Mouse (Mus musculus): ENCODE measurements at regions not wholly inside any gene's neighbourhood (a gene's known extent, or its start where the extent isn't known, plus 50 kb on each side); places are given as distances from the start of the nearest gene placed in this dataset.

DNA sequence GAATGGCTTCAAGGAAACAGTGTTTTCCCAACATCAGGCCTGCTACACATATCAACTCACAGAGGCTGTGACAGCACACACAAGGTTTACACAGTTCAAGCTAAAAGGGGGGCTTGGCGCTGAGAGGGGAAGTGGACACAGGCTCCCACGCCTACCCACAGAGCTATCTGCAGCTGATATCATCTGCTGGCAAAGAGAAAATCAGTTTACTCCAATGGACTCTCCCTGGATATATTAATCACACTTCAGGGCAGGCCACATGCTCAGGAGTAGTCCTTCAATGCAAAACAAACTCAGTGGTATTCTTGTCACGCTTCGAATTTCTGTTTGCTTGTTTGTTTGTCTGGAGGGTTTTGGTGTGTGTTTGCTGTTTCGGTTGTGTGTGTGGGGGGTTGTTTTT, 67.3 kb upstream of the Ssr3 start:
- TF ChIP-seq CTCF (conservative IDR thresholded peaks at IDR 0.05; ENCODE audit: low read length), result no peak
- no peak for TF ChIP-seq NANOG (IDR thresholded peaks at IDR 0.05; ENCODE audit: borderline replicate concordance, low read length)
- no peak for TF ChIP-seq POU5F1 (IDR thresholded peaks at IDR 0.05; ENCODE audit: borderline replicate concordance, low read length)
- Histone ChIP-seq H3K4me3 (replicated peaks; ENCODE audit: low read length) (no peak overlapping the region), H3K4me1 (replicated peaks; ENCODE audit: low read depth, low read length) (peaks cover 12% of the 10 kb centered on the region), H3K36me3 (ENCODE audit: insufficient read depth, low read length) (no peaks in the 10 kb centered on the region), H3K9me3 (ENCODE audit: low read length) (0 out of 2 replicates have a peak, but pooled peaks cover 5% of the 10 kb centered on the region), H3K27me3 (ENCODE audit: insufficient read depth, low read length) (no peaks in the 10 kb centered on the region; the same call in 1 of the 2 replicates)

DNA sequence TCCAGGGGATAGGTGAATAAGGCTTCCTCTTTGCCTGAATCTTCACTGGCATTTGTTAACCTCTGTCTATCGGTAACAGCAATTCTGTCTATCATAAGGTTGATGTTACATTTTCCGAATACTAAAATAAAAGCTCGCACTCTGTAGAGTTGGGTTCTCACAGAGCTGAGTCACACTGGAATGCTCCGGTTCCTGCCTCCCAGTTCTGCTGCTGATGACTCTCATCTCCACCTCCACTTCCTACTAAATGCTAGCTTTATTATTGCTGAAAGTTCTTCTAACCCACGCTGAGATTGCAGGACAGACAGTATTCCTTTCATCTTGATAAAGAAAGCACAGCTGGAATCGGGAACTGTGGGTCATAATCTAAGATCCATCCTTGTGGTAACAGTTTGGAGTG, 65.5 kb upstream of the Ssr3 start:
- H3K9me3 ChIP-seq (ENCODE audit: low read length), result 0 out of 2 replicates have a peak, but pooled peaks cover 5% of the 10 kb centered on the region
- H3K36me3 ChIP-seq (ENCODE audit: insufficient read depth, low read length), result no peaks in the 10 kb centered on the region
- no peaks in the 10 kb centered on the region; the same call in 1 of the 2 replicates for H3K27me3 ChIP-seq (ENCODE audit: insufficient read depth, low read length)
- TF ChIP-seq CTCF (conservative IDR thresholded peaks at IDR 0.05; ENCODE audit: low read length), result no peak
- TF ChIP-seq NANOG (IDR thresholded peaks at IDR 0.05; ENCODE audit: borderline replicate concordance, low read length), result no peak
- TF ChIP-seq POU5F1 (IDR thresholded peaks at IDR 0.05; ENCODE audit: borderline replicate concordance, low read length), result no peak
- H3K4me3 ChIP-seq (replicated peaks; ENCODE audit: low read length), result no peak overlapping the region
- peaks cover 18% of the 10 kb centered on the region for H3K4me1 ChIP-seq (replicated peaks; ENCODE audit: low read depth, low read length)

DNA sequence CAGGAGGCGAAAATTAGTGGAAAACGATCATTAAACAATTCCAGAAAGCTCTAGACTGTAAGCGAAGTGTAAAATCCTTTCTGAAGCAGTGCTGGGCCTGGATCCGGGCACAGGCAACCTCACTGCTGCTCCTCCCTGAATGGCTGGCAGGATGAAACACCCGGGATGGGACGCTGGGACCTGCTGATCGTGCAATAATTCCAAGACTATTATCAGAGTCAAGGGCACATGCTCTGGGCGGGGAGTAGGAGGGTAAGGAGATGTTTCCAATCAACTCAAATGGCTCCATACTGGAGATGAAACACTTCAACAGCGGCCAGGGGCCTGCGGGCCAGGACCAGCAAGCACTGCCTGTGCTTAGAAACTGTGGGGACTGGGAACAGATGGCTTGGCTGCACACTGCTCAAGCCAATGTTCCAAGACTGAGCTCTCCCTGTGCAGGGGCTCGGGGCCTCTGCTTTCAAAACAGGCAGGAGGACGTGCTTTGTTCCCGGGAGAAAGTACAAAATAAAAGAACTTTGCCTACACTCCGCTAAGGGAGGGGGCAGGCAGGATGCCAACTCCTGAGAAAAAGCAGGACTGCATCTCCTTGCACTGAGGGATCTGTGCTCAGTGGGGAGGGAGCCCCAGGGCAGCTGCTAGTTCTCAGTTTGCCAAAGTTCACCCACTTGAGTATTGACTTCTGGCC, 63.3 kb upstream of the Ssr3 start:
- Histone ChIP-seq H3K36me3 (ENCODE audit: insufficient read depth, low read length) (no peaks in the 10 kb centered on the region), H3K4me1 (replicated peaks; ENCODE audit: low read depth, low read length) (peaks cover 21% of the 10 kb centered on the region), H3K9me3 (ENCODE audit: low read length) (0 out of 2 replicates have a peak, but pooled peaks cover 5% of the 10 kb centered on the region), H3K27me3 (ENCODE audit: insufficient read depth, low read length) (no peaks in the 10 kb centered on the region; the same call in 1 of the 2 replicates), H3K4me3 (replicated peaks; ENCODE audit: low read length) (peak overlapping the region; percentile 74)
- TF ChIP-seq NANOG (IDR thresholded peaks at IDR 0.05; ENCODE audit: borderline replicate concordance, low read length), result no peak
- no peak for TF ChIP-seq CTCF (conservative IDR thresholded peaks at IDR 0.05; ENCODE audit: low read length)
- TF ChIP-seq POU5F1 (IDR thresholded peaks at IDR 0.05; ENCODE audit: borderline replicate concordance, low read length), result no peak

DNA sequence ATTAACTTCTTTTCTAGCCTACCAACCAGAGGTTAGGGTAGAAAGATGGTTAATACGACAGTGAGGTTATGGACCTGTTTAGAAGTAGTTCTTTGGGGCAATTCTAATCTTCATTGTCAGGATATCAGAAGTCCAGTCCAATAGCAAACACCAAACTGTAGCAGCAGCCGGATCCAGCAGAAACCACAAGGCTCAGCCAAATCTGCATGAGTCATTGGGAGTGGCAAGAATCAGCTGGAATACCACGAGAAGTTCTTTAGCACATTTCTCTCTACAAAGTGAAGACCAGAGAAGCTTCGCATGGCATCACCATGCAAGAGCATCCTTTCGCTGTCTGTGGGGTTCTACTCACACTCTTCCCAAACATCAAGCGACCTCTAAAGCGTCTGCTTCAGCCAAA, 61.9 kb upstream of the Ssr3 start:
- H3K4me3 ChIP-seq (replicated peaks; ENCODE audit: low read length), result no peak overlapping the region
- H3K36me3 ChIP-seq (ENCODE audit: insufficient read depth, low read length), result no peaks in the 10 kb centered on the region
- 0 out of 2 replicates have a peak, but pooled peaks cover 3% of the 10 kb centered on the region for H3K9me3 ChIP-seq (ENCODE audit: low read length)
- TF ChIP-seq NANOG (IDR thresholded peaks at IDR 0.05; ENCODE audit: borderline replicate concordance, low read length) (no peak), POU5F1 (IDR thresholded peaks at IDR 0.05; ENCODE audit: borderline replicate concordance, low read length) (no peak), CTCF (conservative IDR thresholded peaks at IDR 0.05; ENCODE audit: low read length) (no peak)
- H3K4me1 ChIP-seq (replicated peaks; ENCODE audit: low read depth, low read length), result peaks cover 21% of the 10 kb centered on the region
- no peaks in the 10 kb centered on the region for H3K27me3 ChIP-seq (ENCODE audit: insufficient read depth, low read length)

DNA sequence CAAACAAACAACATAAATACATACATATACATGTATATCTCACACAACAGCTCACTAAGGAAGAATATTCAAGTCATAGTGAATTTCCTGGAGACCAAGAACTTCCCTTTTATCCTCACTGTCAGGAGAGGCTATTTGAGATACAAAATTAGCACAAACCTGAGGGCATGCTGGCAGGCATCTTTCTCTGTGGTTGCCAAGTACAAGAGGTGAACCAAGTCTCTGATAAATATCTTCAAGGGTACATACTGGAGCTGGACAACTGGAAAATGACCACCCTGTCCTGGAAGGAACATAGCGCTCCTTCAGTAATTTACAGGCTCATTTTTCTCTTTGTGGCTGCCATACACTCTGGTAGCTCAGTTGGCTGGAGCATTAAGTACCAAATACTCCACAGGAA, 56.8 kb upstream of the Ssr3 start:
- H3K4me3 ChIP-seq (replicated peaks; ENCODE audit: low read length), result no peak overlapping the region
- no peaks in the 10 kb centered on the region for H3K36me3 ChIP-seq (ENCODE audit: insufficient read depth, low read length)
- H3K27me3 ChIP-seq (ENCODE audit: insufficient read depth, low read length), result no peaks in the 10 kb centered on the region
- no peaks in the 10 kb centered on the region for H3K9me3 ChIP-seq (ENCODE audit: low read length)
- TF ChIP-seq POU5F1 (IDR thresholded peaks at IDR 0.05; ENCODE audit: borderline replicate concordance, low read length) (no peak), CTCF (conservative IDR thresholded peaks at IDR 0.05; ENCODE audit: low read length) (no peak), NANOG (IDR thresholded peaks at IDR 0.05; ENCODE audit: borderline replicate concordance, low read length) (no peak)
- peaks cover 10% of the 10 kb centered on the region for H3K4me1 ChIP-seq (replicated peaks; ENCODE audit: low read depth, low read length)

DNA sequence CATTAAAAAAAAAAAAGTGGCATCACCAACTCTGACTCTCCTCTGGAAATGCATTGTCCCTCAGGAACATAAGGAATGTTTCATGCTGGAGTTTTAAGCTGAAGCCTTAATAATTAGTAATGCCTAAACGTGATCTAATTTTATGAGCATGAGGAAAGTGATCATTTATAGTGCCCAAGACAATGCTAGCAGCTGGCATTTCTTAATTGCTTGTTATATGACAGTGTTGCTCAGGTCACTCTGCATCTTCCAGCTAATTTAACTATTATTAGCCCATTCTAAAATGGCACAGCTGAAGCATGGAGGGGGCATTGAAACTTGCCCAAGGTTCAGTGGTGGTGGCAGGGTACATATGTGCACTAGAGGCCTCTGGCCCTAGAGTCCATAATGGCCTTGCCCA, 51.3 kb upstream of the Ssr3 start:
- TF ChIP-seq POU5F1 (IDR thresholded peaks at IDR 0.05; ENCODE audit: borderline replicate concordance, low read length), result no peak
- TF ChIP-seq NANOG (IDR thresholded peaks at IDR 0.05; ENCODE audit: borderline replicate concordance, low read length), result no peak
- Histone ChIP-seq H3K4me3 (replicated peaks; ENCODE audit: low read length) (no peak overlapping the region), H3K36me3 (ENCODE audit: insufficient read depth, low read length) (no peaks in the 10 kb centered on the region), H3K9me3 (ENCODE audit: low read length) (no peaks in the 10 kb centered on the region), H3K4me1 (replicated peaks; ENCODE audit: low read depth, low read length) (0 out of 2 replicates have a peak, but pooled peaks cover 4% of the 10 kb centered on the region), H3K27me3 (ENCODE audit: insufficient read depth, low read length) (no peaks in the 10 kb centered on the region)

DNA sequence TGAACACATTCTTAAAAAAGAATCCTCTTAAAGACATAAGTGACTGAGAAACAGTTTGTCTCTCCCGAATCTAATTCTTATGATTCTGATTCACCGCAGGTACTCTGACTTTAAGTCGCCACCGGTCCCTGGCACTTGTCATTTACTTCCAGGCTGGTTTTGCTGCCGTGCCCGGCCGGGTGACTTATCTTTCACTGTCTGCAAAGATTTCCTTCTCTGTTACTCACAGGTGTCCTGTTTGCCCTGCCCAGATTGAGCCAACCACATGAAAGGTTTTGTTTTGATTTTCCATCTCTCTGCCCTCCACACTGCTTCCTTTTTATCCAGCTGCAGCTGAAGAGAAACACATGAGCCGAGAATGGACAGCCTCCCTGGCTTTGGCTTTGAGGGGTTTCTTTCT, 50.5 kb upstream of the Ssr3 start:
- TF ChIP-seq CTCF (conservative IDR thresholded peaks at IDR 0.05; ENCODE audit: low read length) (no peak), NANOG (IDR thresholded peaks at IDR 0.05; ENCODE audit: borderline replicate concordance, low read length) (no peak), POU5F1 (IDR thresholded peaks at IDR 0.05; ENCODE audit: borderline replicate concordance, low read length) (no peak)
- no peak overlapping the region for H3K4me3 ChIP-seq (replicated peaks; ENCODE audit: low read length)
- no peaks in the 10 kb centered on the region for H3K27me3 ChIP-seq (ENCODE audit: insufficient read depth, low read length)
- H3K4me1 ChIP-seq (replicated peaks; ENCODE audit: low read depth, low read length), result 0 out of 2 replicates have a peak, but pooled peaks cover 4% of the 10 kb centered on the region
- H3K36me3 ChIP-seq (ENCODE audit: insufficient read depth, low read length), result no peaks in the 10 kb centered on the region
- H3K9me3 ChIP-seq (ENCODE audit: low read length), result no peaks in the 10 kb centered on the region

DNA sequence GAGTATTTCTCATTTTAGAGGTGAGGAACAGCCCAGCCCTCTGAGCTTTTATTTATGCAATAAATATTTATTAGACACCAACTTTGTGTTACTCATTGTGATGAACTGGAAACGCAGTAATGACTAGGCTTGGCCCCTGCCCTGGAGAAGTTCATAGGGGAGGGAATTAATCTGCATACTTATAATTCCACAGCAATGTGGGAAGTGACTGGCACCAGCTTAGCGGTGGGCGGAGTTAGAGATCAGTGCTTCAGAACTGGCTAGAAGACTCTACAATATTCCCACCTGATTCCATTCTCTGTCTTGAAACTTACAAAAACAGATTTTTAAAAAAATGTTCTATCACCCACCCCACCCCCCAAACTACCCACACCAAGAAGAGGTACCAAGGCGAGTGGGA, 49.8 kb upstream of the Ssr3 start:
- TF ChIP-seq CTCF (conservative IDR thresholded peaks at IDR 0.05; ENCODE audit: low read length) (no peak), POU5F1 (IDR thresholded peaks at IDR 0.05; ENCODE audit: borderline replicate concordance, low read length) (no peak), NANOG (IDR thresholded peaks at IDR 0.05; ENCODE audit: borderline replicate concordance, low read length) (no peak)
- Histone ChIP-seq H3K4me1 (replicated peaks; ENCODE audit: low read depth, low read length) (0 out of 2 replicates have a peak, but pooled peaks cover 4% of the 10 kb centered on the region), H3K36me3 (ENCODE audit: insufficient read depth, low read length) (no peaks in the 10 kb centered on the region), H3K4me3 (replicated peaks; ENCODE audit: low read length) (no peak overlapping the region), H3K9me3 (ENCODE audit: low read length) (no peaks in the 10 kb centered on the region), H3K27me3 (ENCODE audit: insufficient read depth, low read length) (no peaks in the 10 kb centered on the region)
